Mouse (Mus musculus): ENCODE results near the gene Ttll12. TPM values are rescaled to one million over a fixed set of nuclear protein-coding genes. Genes with fewer than 3 reads are reported as not detected.

Ttll12 gene
- polyA plus RNA-seq, 2 experiments, result 29.9 to 36.2 TPM

DNA sequence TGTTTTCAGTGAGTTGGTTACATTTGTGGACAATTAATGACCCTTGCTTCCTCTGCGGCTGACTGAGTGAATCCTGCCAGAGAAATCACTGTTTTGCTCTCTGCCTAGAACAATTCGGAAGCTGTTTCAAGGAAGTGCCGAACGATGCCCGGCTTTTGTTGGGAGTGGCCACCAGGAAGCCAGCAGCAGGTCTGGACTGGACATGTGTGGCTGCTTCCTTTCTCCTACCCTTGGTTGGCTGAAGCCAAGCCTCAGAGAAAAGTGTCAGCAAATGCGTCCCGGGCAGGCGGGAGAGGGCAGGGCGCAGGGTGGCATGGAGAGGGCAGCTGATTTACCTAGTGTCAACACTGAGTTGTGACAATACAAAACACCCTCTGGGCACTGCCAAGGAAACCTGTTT lies 64.7 kb downstream of the Ttll12 start:
- no peak overlapping the region for H3K27ac ChIP-seq

DNA sequence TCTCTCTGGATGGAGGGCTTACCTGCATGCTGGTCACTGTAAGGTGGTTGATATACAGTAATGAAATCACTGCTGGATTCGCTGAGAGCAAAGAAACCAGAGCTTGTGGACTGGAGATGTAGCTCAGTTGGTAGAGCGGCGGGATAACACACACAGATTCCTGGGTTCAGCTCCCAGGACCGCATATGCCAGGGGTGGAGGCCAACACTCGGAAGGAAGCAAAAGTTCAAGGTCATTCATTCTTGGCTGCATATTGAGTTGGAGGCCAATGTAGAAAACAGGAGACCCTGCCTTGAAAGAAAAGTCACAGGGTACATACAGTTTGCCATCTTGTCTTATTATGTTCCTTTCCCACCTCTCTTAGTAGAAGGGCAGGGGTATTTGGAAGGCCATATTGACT lies 65.2 kb downstream of the Ttll12 start:
- DNase-seq (ENCODE audit: low read depth in 3 of 3, low spot score in 3 of 3) (no peak), ATAC-seq (ENCODE audit: insufficient read depth) (no peak)
- Histone ChIP-seq H3K4me3 (ENCODE audit: insufficient read depth in 1 of 2, low read depth in 2 of 2, low read length in 2 of 2) (no peak overlapping the region), H3K27ac (no peak overlapping the region), H3K4me2 (ENCODE audit: low read depth) (no peak overlapping the region), H3K4me1 (replicated peaks; ENCODE audit: control insufficient read depth in 2 of 2, insufficient read depth in 2 of 2, low read length in 1 of 2) (peaks cover 0 to under 1% of the 10 kb centered on the region in 2 experiments; a peak in 1 of 4 replicates), H3K27me3 (ENCODE audit: control insufficient read depth, insufficient read depth, low read length) (peaks cover 57% of the 10 kb centered on the region), H3K36me3 (replicated peaks; ENCODE audit: control insufficient read depth, insufficient read depth, low read depth) (no peaks in the 10 kb centered on the region), H3K9me3 (ENCODE audit: control insufficient read depth, low read length) (no peaks in the 10 kb centered on the region), H3K9ac (replicated peaks) (no peak overlapping the region)
- WGBS (ENCODE audit: insufficient replicate concordance), result 65% methylated on average over 5 of the region's 5 CpGs
- TF ChIP-seq CTCF (IDR thresholded peaks at IDR 0.05; ENCODE audit: low read depth) (no peak), EP300 (IDR thresholded peaks at IDR 0.05; ENCODE audit: low read depth) (no peak)

More for the DNA sequence above, 64.7 kb downstream of the Ttll12 start:
- no peak for DNase-seq (ENCODE audit: low read depth in 3 of 3, low spot score in 3 of 3)
- Histone ChIP-seq H3K4me1 (replicated peaks; ENCODE audit: control insufficient read depth in 2 of 2, insufficient read depth in 2 of 2, low read length in 1 of 2) (no peaks in the 10 kb centered on the region; a peak in 1 of 4 replicates), H3K36me3 (replicated peaks; ENCODE audit: control insufficient read depth, insufficient read depth, low read depth) (no peaks in the 10 kb centered on the region), H3K27me3 (ENCODE audit: control insufficient read depth, insufficient read depth, low read length) (peaks cover 52% of the 10 kb centered on the region), H3K4me3 (ENCODE audit: insufficient read depth in 1 of 2, low read depth in 2 of 2, low read length in 2 of 2) (no peak overlapping the region), H3K9ac (replicated peaks) (no peak overlapping the region), H3K9me3 (ENCODE audit: control insufficient read depth, low read length) (no peaks in the 10 kb centered on the region), H3K4me2 (ENCODE audit: low read depth) (no peak overlapping the region)
- 30% methylated on average over 9 of the region's 9 CpGs for WGBS (ENCODE audit: insufficient replicate concordance)
- TF ChIP-seq CTCF (IDR thresholded peaks at IDR 0.05; ENCODE audit: low read depth), result no peak
- TF ChIP-seq EP300 (IDR thresholded peaks at IDR 0.05; ENCODE audit: low read depth), result no peak
- ATAC-seq (ENCODE audit: insufficient read depth), result no peak

DNA sequence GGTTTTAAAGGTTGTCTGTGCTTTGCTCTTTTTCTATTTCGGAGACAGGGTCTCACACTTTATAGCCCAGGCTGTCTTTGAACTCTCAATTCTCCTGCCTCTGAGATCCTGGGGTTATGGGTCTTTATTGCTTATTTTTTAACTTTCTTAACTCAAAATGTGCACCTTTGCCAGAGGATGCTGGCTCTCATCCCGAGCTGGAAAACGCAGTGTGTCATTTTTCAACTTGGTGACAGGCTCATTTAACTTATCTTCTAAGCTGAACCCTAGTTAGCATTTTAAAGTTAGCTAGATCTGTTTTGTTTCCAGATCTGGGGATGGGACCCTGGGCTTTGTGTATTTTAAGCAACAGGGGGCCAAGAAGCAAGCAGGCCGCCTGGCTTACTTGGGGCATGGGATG lies 66.1 kb downstream of the Ttll12 start:
- H3K36me3 ChIP-seq (replicated peaks; ENCODE audit: control insufficient read depth, insufficient read depth, low read depth), result no peaks in the 10 kb centered on the region
- H3K4me1 ChIP-seq (replicated peaks; ENCODE audit: control insufficient read depth in 2 of 2, insufficient read depth in 2 of 2, low read length in 1 of 2), result peaks cover 0 to 6% of the 10 kb centered on the region in 2 experiments; a peak in 2 of 4 replicates
- 50% methylated on average over 4 of the region's 4 CpGs for WGBS (ENCODE audit: insufficient replicate concordance)
- TF ChIP-seq EP300 (IDR thresholded peaks at IDR 0.05; ENCODE audit: low read depth), result no peak
- TF ChIP-seq CTCF (IDR thresholded peaks at IDR 0.05; ENCODE audit: low read depth), result no peak
- no peak for ATAC-seq (ENCODE audit: insufficient read depth)
- no peak for DNase-seq (ENCODE audit: low read depth in 3 of 3, low spot score in 3 of 3)
- H3K27me3 ChIP-seq (ENCODE audit: control insufficient read depth, insufficient read depth, low read length), result peaks cover 62% of the 10 kb centered on the region
- no peak overlapping the region for H3K4me3 ChIP-seq (ENCODE audit: insufficient read depth in 1 of 2, low read depth in 2 of 2, low read length in 2 of 2)
- H3K9ac ChIP-seq (replicated peaks), result no peak overlapping the region
- H3K9me3 ChIP-seq (ENCODE audit: control insufficient read depth, low read length), result no peaks in the 10 kb centered on the region
- H3K27ac ChIP-seq, result no peak overlapping the region
- no peak overlapping the region for H3K4me2 ChIP-seq (ENCODE audit: low read depth)

DNA sequence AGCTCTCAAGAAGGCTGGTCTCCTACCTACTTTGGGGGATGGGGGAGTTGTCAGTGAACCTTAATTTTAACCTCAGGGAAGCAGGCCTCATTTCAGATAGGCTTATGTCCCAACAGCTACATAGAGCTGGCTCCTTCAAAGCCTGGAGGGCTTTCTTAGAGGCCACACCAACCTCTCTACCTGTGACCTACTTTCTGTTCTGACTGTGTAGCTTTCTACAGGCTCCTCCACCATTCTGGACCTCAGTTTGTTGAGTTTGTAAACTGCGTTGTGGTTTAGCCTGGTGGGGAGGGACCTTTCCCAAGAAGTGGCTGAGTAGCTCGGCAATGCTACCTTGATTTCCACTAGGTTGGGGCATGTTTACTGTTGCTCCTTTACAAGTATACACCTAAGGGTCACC lies 67.2 kb downstream of the Ttll12 start:
- no peak for DNase-seq (ENCODE audit: low read depth in 3 of 3, low spot score in 3 of 3)
- Histone ChIP-seq H3K9me3 (ENCODE audit: control insufficient read depth, low read length) (no peaks in the 10 kb centered on the region), H3K9ac (replicated peaks) (no peak overlapping the region), H3K27me3 (ENCODE audit: control insufficient read depth, insufficient read depth, low read length) (peaks cover 62% of the 10 kb centered on the region), H3K4me1 (replicated peaks; ENCODE audit: control insufficient read depth in 2 of 2, insufficient read depth in 2 of 2, low read length in 1 of 2) (peaks cover 0 to 7% of the 10 kb centered on the region in 2 experiments; a peak in 2 of 4 replicates), H3K4me2 (ENCODE audit: low read depth) (no peak overlapping the region), H3K36me3 (replicated peaks; ENCODE audit: control insufficient read depth, insufficient read depth, low read depth) (no peaks in the 10 kb centered on the region), H3K27ac (no peak overlapping the region), H3K4me3 (ENCODE audit: insufficient read depth in 1 of 2, low read depth in 2 of 2, low read length in 2 of 2) (no peak overlapping the region)
- no peak for TF ChIP-seq EP300 (IDR thresholded peaks at IDR 0.05; ENCODE audit: low read depth)
- no peak for TF ChIP-seq CTCF (IDR thresholded peaks at IDR 0.05; ENCODE audit: low read depth)
- ATAC-seq (ENCODE audit: insufficient read depth), result no peak
- WGBS (ENCODE audit: insufficient replicate concordance), result 53% methylated on average over 2 of the region's 2 CpGs

DNA sequence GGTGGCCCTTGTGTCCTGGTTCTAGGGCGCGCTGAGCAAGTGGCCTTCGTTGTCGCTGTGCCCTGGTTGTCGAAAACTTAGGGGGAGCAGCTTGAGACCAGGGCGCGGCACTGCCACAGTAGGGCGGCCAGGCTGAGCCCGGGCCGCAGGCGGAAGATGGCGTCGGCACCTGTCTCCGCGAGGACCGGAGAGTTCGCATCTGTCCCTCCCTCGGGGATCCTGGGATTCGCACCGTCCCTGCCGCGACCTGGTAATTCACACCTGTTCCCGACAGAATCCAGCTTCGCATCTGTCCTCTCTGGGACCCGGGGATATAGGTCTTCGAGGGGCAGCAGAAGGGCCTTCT lies 67.9 kb downstream of the Ttll12 start:
- no peak for TF ChIP-seq CTCF (IDR thresholded peaks at IDR 0.05; ENCODE audit: low read depth)
- TF ChIP-seq EP300 (IDR thresholded peaks at IDR 0.05; ENCODE audit: low read depth), result no peak
- H3K36me3 ChIP-seq (replicated peaks; ENCODE audit: control insufficient read depth, insufficient read depth, low read depth), result no peaks in the 10 kb centered on the region
- peak overlapping the region; percentile 37 to 59 for H3K4me3 ChIP-seq (ENCODE audit: insufficient read depth in 1 of 2, low read depth in 2 of 2, low read length in 2 of 2)
- H3K4me1 ChIP-seq (replicated peaks; ENCODE audit: control insufficient read depth in 2 of 2, insufficient read depth in 2 of 2, low read length in 1 of 2), result peaks cover 0 to 7% of the 10 kb centered on the region in 2 experiments; a peak in 2 of 4 replicates
- H3K27me3 ChIP-seq (ENCODE audit: control insufficient read depth, insufficient read depth, low read length), result peaks cover 62% of the 10 kb centered on the region
- H3K9ac ChIP-seq (replicated peaks), result peak overlapping the region; percentile 37
- DNase-seq (ENCODE audit: low read depth in 3 of 3, low spot score in 3 of 3) (no peak), ATAC-seq (ENCODE audit: insufficient read depth) (peak; percentile 26; the same call in 1 of the 2 replicates)
- H3K27ac ChIP-seq, result no peak overlapping the region
- peak overlapping the region; percentile 77 for H3K4me2 ChIP-seq (ENCODE audit: low read depth)
- H3K9me3 ChIP-seq (ENCODE audit: control insufficient read depth, low read length), result no peaks in the 10 kb centered on the region
- 5% methylated on average over 26 of the region's 26 CpGs for WGBS (ENCODE audit: insufficient replicate concordance)

All from liver, embryonic 14.5 days (tissue).